In the genomic region with DNA sequence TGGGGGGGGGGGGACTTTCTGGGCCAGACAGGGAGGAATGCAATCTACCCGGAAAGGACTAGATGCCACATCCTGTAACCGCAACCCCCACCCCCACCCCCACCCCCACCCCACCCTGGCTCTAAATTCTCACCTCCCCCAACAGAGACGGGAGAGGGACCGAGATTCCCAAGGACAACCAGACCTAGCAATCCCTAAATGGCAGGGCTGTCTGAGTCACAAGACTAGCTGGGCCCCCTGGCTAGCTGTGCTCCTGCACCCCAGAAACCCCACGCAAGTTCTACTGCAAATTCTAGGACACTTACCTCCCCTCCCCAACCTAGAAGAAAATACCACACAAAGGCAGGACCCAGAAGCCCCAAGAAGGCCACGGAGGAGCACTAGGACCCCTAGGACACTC, we compare ENCODE assay signal across 12 mouse cellular contexts. TPM values are rescaled to one million over a fixed set of nuclear protein-coding genes. Genes with fewer than 3 reads are reported as not detected.
DNase-seq lines count a peak whose midpoint lies in the region; ATAC-seq and TF ChIP-seq lines count a peak whose summit lies in the region.
"Had no signal": no experiment of that assay in that cellular context is flagged by ENCODE, and none has a peak within 500 bp of the region (broad histone marks: within the 10 kb centered on the region; RNA-seq: fewer than 3 reads in every experiment).

No protein-coding gene starts in this region.

- H3K4me1 ChIP-seq in forebrain, embryonic 10.5 days = peaks cover 81% of the 10 kb centered on the region
- H3K4me1 ChIP-seq in forebrain, embryonic 11.5 days (replicated peaks; ENCODE audit: control insufficient read depth, insufficient read depth, low read length) = peaks cover 43% of the 10 kb centered on the region
- H3K4me1 ChIP-seq in kidney, embryonic 14.5 days (ENCODE audit: control insufficient read depth, insufficient read depth, low read length) = peaks cover 80% of the 10 kb centered on the region
- peaks cover 8% of the 10 kb centered on the region; the same call in 1 of the 2 replicates for H3K4me1 ChIP-seq in kidney, adult 2 months (ENCODE audit: control insufficient read depth, insufficient read depth, low read length)
- peaks cover 90% of the 10 kb centered on the region for H3K4me1 ChIP-seq in E14TG2a.4 (replicated peaks; ENCODE audit: low read depth, low read length)
- H3K4me1 ChIP-seq in limb, embryonic 10.5 days = peaks cover 99% of the 10 kb centered on the region

- H3K9ac ChIP-seq in forebrain, embryonic 11.5 days (ENCODE audit: low read length) = no peak overlapping the region
- H3K9ac ChIP-seq in kidney, embryonic 14.5 days (ENCODE audit: low read depth, low read length) = peak overlapping the region; percentile 23; the same call in 1 of the 2 replicates
- H3K9ac ChIP-seq: liver, embryonic 14.5 days had no signal

- intact Hi-C loops in left cerebral cortex, postnatal 14 days (cut with DNase I) = no loop called here

- peaks cover 52% of the 10 kb centered on the region for H3K27me3 ChIP-seq in forebrain, embryonic 10.5 days (ENCODE audit: poor library complexity, severe bottlenecking)
- peaks cover 2% of the 10 kb centered on the region; the same call in 1 of the 2 replicates for H3K27me3 ChIP-seq in forebrain, embryonic 11.5 days (ENCODE audit: control insufficient read depth, insufficient read depth, low read length)
- H3K27me3 ChIP-seq in kidney, embryonic 14.5 days (ENCODE audit: control insufficient read depth, insufficient read depth, low read length) = peaks cover 4% of the 10 kb centered on the region; the same call in 1 of the 2 replicates
- no peaks in the 10 kb centered on the region for H3K27me3 ChIP-seq in kidney, adult 2 months (replicated peaks; ENCODE audit: control insufficient read depth, insufficient read depth, low read length)
- H3K27me3 ChIP-seq in E14TG2a.4 (ENCODE audit: insufficient read depth, low read length) = peaks cover 58% of the 10 kb centered on the region
- H3K27me3 ChIP-seq in limb, embryonic 10.5 days (ENCODE audit: low read depth, poor library complexity, severe bottlenecking) = no peaks in the 10 kb centered on the region

- ATAC-seq in forebrain, embryonic 11.5 days (replicated peaks; ENCODE audit: low FRiP score) = no peak
- no peak for ATAC-seq in kidney, embryonic 14.5 days (ENCODE audit: low FRiP score, low TSS enrichment)
- ATAC-seq in megakaryocyte-erythroid progenitor cell, adult 5-6 weeks (replicated peaks; ENCODE audit: low FRiP score, low TSS enrichment, poor library complexity, severe bottlenecking) = no peak

- H3K27ac ChIP-seq in forebrain, embryonic 10.5 days = peak overlapping the region; percentile 80
- no peak overlapping the region for H3K27ac ChIP-seq in forebrain, embryonic 11.5 days (ENCODE audit: low read depth, low read length)
- peak overlapping the region; percentile 89 for H3K27ac ChIP-seq in kidney, embryonic 14.5 days (ENCODE audit: low read depth, low read length)
- no peak overlapping the region for H3K27ac ChIP-seq in kidney, adult 2 months (ENCODE audit: insufficient read depth, low read depth, low read length)
- H3K27ac ChIP-seq in limb, embryonic 10.5 days = peak overlapping the region; percentile 94
- H3K27ac ChIP-seq: liver, embryonic 14.5 days had no signal

- WGBS in forebrain, embryonic 10.5 days = 14% methylated on average over 4 of the region's 6 CpGs
- WGBS in forebrain, embryonic 11.5 days = 18% methylated on average over 6 of the region's 6 CpGs
- WGBS in kidney, embryonic 14.5 days = 21% methylated on average over 6 of the region's 6 CpGs
- WGBS in kidney, adult 2 months = 54% methylated on average over 6 of the region's 6 CpGs
- WGBS in limb, embryonic 10.5 days = 7% methylated on average over 6 of the region's 6 CpGs

- no peak overlapping the region for H3K4me2 ChIP-seq in forebrain, embryonic 11.5 days (ENCODE audit: low read depth, low read length, severe bottlenecking)
- 0 out of 2 replicates have a peak overlapping the region, but pooled peaks have one; percentile 5 for H3K4me2 ChIP-seq in kidney, embryonic 14.5 days (replicated peaks; ENCODE audit: low read depth, low read length)

- H3K9me3 ChIP-seq in forebrain, embryonic 10.5 days = no peaks in the 10 kb centered on the region
- no peaks in the 10 kb centered on the region for H3K9me3 ChIP-seq in forebrain, embryonic 11.5 days (ENCODE audit: control insufficient read depth, low read length)
- no peaks in the 10 kb centered on the region for H3K9me3 ChIP-seq in kidney, embryonic 14.5 days (ENCODE audit: control insufficient read depth, low read length)
- no peaks in the 10 kb centered on the region for H3K9me3 ChIP-seq in E14TG2a.4 (ENCODE audit: low read length)
- no peaks in the 10 kb centered on the region for H3K9me3 ChIP-seq in limb, embryonic 10.5 days (replicated peaks)

- H3K36me3 ChIP-seq in forebrain, embryonic 10.5 days (replicated peaks) = no peaks in the 10 kb centered on the region
- H3K36me3 ChIP-seq in forebrain, embryonic 11.5 days (ENCODE audit: control insufficient read depth, insufficient read depth, low read length) = no peaks in the 10 kb centered on the region
- no peaks in the 10 kb centered on the region for H3K36me3 ChIP-seq in kidney, embryonic 14.5 days (ENCODE audit: control insufficient read depth, insufficient read depth, low read length)
- H3K36me3 ChIP-seq in kidney, adult 2 months (ENCODE audit: control insufficient read depth, insufficient read depth, low read length) = no peaks in the 10 kb centered on the region
- no peaks in the 10 kb centered on the region for H3K36me3 ChIP-seq in E14TG2a.4 (ENCODE audit: insufficient read depth, low read length)
- no peaks in the 10 kb centered on the region for H3K36me3 ChIP-seq in limb, embryonic 10.5 days

- no peak for TF ChIP-seq CTCF in kidney, adult 2 months (conservative IDR thresholded peaks at IDR 0.05; ENCODE audit: insufficient read depth, insufficient read length, low read depth, low read length)
- no peak for TF ChIP-seq CTCF in E14TG2a.4 (conservative IDR thresholded peaks at IDR 0.05; ENCODE audit: low read length)

- DNase-seq in forebrain, embryonic 10.5 days (ENCODE audit: extremely low spot score, low spot score) = no peak
- no peak for DNase-seq in forebrain, embryonic 11.5 days (ENCODE audit: low spot score)
- no peak for DNase-seq in kidney, adult 2 months
- peak; percentile 34 for DNase-seq in limb, embryonic 10.5 days (ENCODE audit: low spot score)
- no peak for DNase-seq in left cerebral cortex, postnatal 14 days (ENCODE audit: low spot score in 2 of 2)
- DNase-seq: cerebellum, postnatal 36 days; kidney, adult 8-10 months; right cerebral cortex, adult 18-20 months had no signal

- no peak for TF ChIP-seq POLR2A in kidney, adult 2 months (IDR thresholded peaks at IDR 0.05; ENCODE audit: low read depth, low read length)

- no peak overlapping the region; the same call in 1 of the 2 replicates for H3K4me3 ChIP-seq in forebrain, embryonic 10.5 days
- H3K4me3 ChIP-seq in forebrain, embryonic 11.5 days (ENCODE audit: low read depth, low read length) = no peak overlapping the region
- H3K4me3 ChIP-seq in kidney, embryonic 14.5 days (ENCODE audit: low read length) = no peak overlapping the region
- H3K4me3 ChIP-seq in kidney, adult 2 months (ENCODE audit: insufficient read depth, low read depth, low read length) = no peak overlapping the region
- H3K4me3 ChIP-seq in E14TG2a.4 (replicated peaks; ENCODE audit: low read length) = peak overlapping the region; percentile 26; the same call in 1 of the 2 replicates
- peak overlapping the region; percentile 39 for H3K4me3 ChIP-seq in limb, embryonic 10.5 days

RNA-seq across cellular contexts. Expression of a gene that starts 16.3 kb away (rescaled TPM):
- 3.2 and 3.4 TPM in 2 replicates for polyA plus RNA-seq in forebrain, embryonic 10.5 days (2016; fragmentation: Nextera tagmentation; extraction: Ambion mirVana)
- polyA plus RNA-seq in forebrain, embryonic 11.5 days (2014; fragmentation: Nextera tagmentation; extraction: Ambion mirVana) = 4.0 TPM in 2 replicates
- polyA plus RNA-seq in kidney, embryonic 14.5 days (2014; fragmentation: Nextera tagmentation; extraction: Ambion mirVana) = 7.9 and 10.1 TPM in 2 replicates
- 6.1 and 6.2 TPM in 2 replicates for polyA plus RNA-seq in kidney, adult 2 months (2012; rRNA removed)
- polyA plus RNA-seq in limb, embryonic 10.5 days (2016; fragmentation: Nextera tagmentation; extraction: Ambion mirVana) = 10.2 and 11.8 TPM in 2 replicates
- total RNA-seq in megakaryocyte-erythroid progenitor cell, adult 5-6 weeks (2014; fragmentation: Nextera tagmentation) = not detected in 2 replicates
- not detected in 2 replicates for total RNA-seq in megakaryocyte-erythroid progenitor cell, adult 5-6 weeks (2017)
- 10 to 100 TPM in 1 of 2 experiments, 1 to 10 TPM in 1; 7.6 to 12.3 TPM for total RNA-seq in left cerebral cortex, postnatal 14 days (2021)

Comparison
In these comparisons a context has a peak if more than half of its experiments do, and no peak if none do; other contexts are left out.
1. H3K27ac ChIP-seq: peak in forebrain, embryonic 10.5 days (single experiment), kidney, embryonic 14.5 days (single experiment) and limb, embryonic 10.5 days (single experiment); none in forebrain, embryonic 11.5 days (single experiment) and kidney, adult 2 months (single experiment).
2. H3K4me3 ChIP-seq: peak in E14TG2a.4 (single experiment) and limb, embryonic 10.5 days (single experiment); none in forebrain, embryonic 10.5 days (single experiment), forebrain, embryonic 11.5 days (single experiment), kidney, embryonic 14.5 days (single experiment) and kidney, adult 2 months (single experiment).